Mouse (Mus musculus): ENCODE data around the gene C330007P06Rik. TPM values are rescaled to one million over a fixed set of nuclear protein-coding genes. Genes with fewer than 3 reads are reported as not detected.
A peak's percentile ranks its signal among the peaks of the same experiment; 100 is the strongest.
"Not testable (repeated sequence)": the region's sequence is repeated elsewhere in the genome, so short reads cannot be mapped to it uniquely, and the experiment has no call there.

The C330007P06Rik gene
- polyA plus RNA-seq, 1 experiment from 2014 or later = 30.9 TPM

GRCm38 (mm10) chrX:36811377-36811776 lies 62.5 kb downstream of the C330007P06Rik start:
- H3K36me3 ChIP-seq = no peaks in the 10 kb centered on the region
- H3K4me1 ChIP-seq = peaks cover 11% of the 10 kb centered on the region
- H3K9me3 ChIP-seq (replicated peaks) = no peaks in the 10 kb centered on the region
- no peak overlapping the region for H3K27ac ChIP-seq
- H3K4me3 ChIP-seq (replicated peaks) = no peak overlapping the region
- ATAC-seq (replicated peaks; ENCODE audit: low FRiP score) = no peak
- no peak overlapping the region for H3K9ac ChIP-seq
- H3K4me2 ChIP-seq = no peak overlapping the region
- no peaks in the 10 kb centered on the region for H3K27me3 ChIP-seq
- WGBS = 41% methylated on average over 5 of the region's 5 CpGs

GRCm38 (mm10) chrX:36808318-36808683 lies 65.6 kb downstream of the C330007P06Rik start:
- WGBS = 63% methylated on average over 6 of the region's 6 CpGs
- H3K9ac ChIP-seq = no peak overlapping the region
- peak; percentile 16; the same call in 1 of the 2 replicates for ATAC-seq (replicated peaks; ENCODE audit: low FRiP score)
- no peaks in the 10 kb centered on the region for H3K27me3 ChIP-seq
- peak overlapping the region; percentile 55 for H3K4me2 ChIP-seq
- H3K27ac ChIP-seq = peak overlapping the region; percentile 80; the same call in 1 of the 2 replicates
- no peaks in the 10 kb centered on the region for H3K36me3 ChIP-seq
- peak overlapping the region; percentile 38 for H3K4me3 ChIP-seq (replicated peaks)
- no peaks in the 10 kb centered on the region for H3K9me3 ChIP-seq (replicated peaks)
- 0 out of 2 replicates have a peak, but pooled peaks cover 3% of the 10 kb centered on the region for H3K4me1 ChIP-seq

- 0 out of 2 replicates have a peak, but pooled peaks cover 3% of the 10 kb centered on the region for H3K4me1 ChIP-seq
- H3K36me3 ChIP-seq = no peaks in the 10 kb centered on the region
- H3K4me3 ChIP-seq (replicated peaks) = peak overlapping the region; percentile 38
- peak overlapping the region; percentile 80 for H3K27ac ChIP-seq
- H3K9ac ChIP-seq = peak overlapping the region; percentile 34; the same call in 1 of the 2 replicates
- peak; percentile 93 for ATAC-seq (replicated peaks; ENCODE audit: low FRiP score)
- 20% methylated on average over 44 of the region's 45 CpGs for WGBS
- no peaks in the 10 kb centered on the region for H3K9me3 ChIP-seq (replicated peaks)
- H3K4me2 ChIP-seq = peak overlapping the region; percentile 55
- H3K27me3 ChIP-seq = no peaks in the 10 kb centered on the region
These were observed 66.3 kb downstream of the C330007P06Rik start for GRCm38 (mm10) chrX:36807360-36808317.

GRCm38 (mm10) chrX:36805466-36806235 lies 68.3 kb downstream of the C330007P06Rik start:
- Histone ChIP-seq H3K4me1 (0 out of 2 replicates have a peak, but pooled peaks cover 3% of the 10 kb centered on the region), H3K9me3 (replicated peaks) (no peaks in the 10 kb centered on the region), H3K4me2 (no peak overlapping the region), H3K9ac (no peak overlapping the region), H3K27me3 (no peaks in the 10 kb centered on the region), H3K36me3 (no peaks in the 10 kb centered on the region), H3K4me3 (replicated peaks) (no peak overlapping the region), H3K27ac (no peak overlapping the region)
- ATAC-seq (replicated peaks; ENCODE audit: low FRiP score) = no peak
- WGBS = 57% methylated on average over 5 of the region's 5 CpGs

GRCm38 (mm10) chrX:36804196-36804595 lies 69.7 kb downstream of the C330007P06Rik start:
- H3K4me1 ChIP-seq = 0 out of 2 replicates have a peak, but pooled peaks cover 3% of the 10 kb centered on the region
- H3K9me3 ChIP-seq (replicated peaks) = no peaks in the 10 kb centered on the region
- H3K4me3 ChIP-seq (replicated peaks) = no peak overlapping the region
- no peaks in the 10 kb centered on the region for H3K36me3 ChIP-seq
- H3K4me2 ChIP-seq = no peak overlapping the region
- no peak for ATAC-seq (replicated peaks; ENCODE audit: low FRiP score)
- no peaks in the 10 kb centered on the region for H3K27me3 ChIP-seq
- no peak overlapping the region for H3K9ac ChIP-seq
- H3K27ac ChIP-seq = no peak overlapping the region
- WGBS = 53% methylated on average over 5 of the region's 5 CpGs

- Histone ChIP-seq H3K9me3 (replicated peaks) (no peaks in the 10 kb centered on the region), H3K4me3 (replicated peaks) (no peak overlapping the region), H3K36me3 (peaks cover 1% of the 10 kb centered on the region), H3K9ac (no peak overlapping the region), H3K27ac (no peak overlapping the region), H3K4me2 (no peak overlapping the region), H3K4me1 (0 out of 2 replicates have a peak, but pooled peaks cover 3% of the 10 kb centered on the region), H3K27me3 (no peaks in the 10 kb centered on the region)
- ATAC-seq (replicated peaks; ENCODE audit: low FRiP score) = no peak
- 75% methylated on average over 5 of the region's 5 CpGs for WGBS
These were observed 70.7 kb downstream of the C330007P06Rik start for GRCm38 (mm10) chrX:36803189-36803588.

- Histone ChIP-seq H3K9ac (no peak overlapping the region), H3K27me3 (no peaks in the 10 kb centered on the region), H3K9me3 (replicated peaks) (no peaks in the 10 kb centered on the region), H3K4me2 (no peak overlapping the region), H3K27ac (no peak overlapping the region), H3K36me3 (peaks cover 12% of the 10 kb centered on the region), H3K4me1 (no peaks in the 10 kb centered on the region), H3K4me3 (replicated peaks) (no peak overlapping the region)
- ATAC-seq (replicated peaks; ENCODE audit: low FRiP score) = no peak
- WGBS = 49% methylated on average over 6 of the region's 6 CpGs
These were observed 74.6 kb downstream of the C330007P06Rik start for GRCm38 (mm10) chrX:36799131-36799879.

- H3K9ac ChIP-seq = peak overlapping the region; percentile 64; the same call in 1 of the 2 replicates
- WGBS = 59% methylated on average over 8 of the region's 8 CpGs
These were observed 77.2 kb downstream of the C330007P06Rik start for GRCm38 (mm10) chrX:36796734-36797133.

GRCm38 (mm10) chrX:36796163-36796581 lies 77.7 kb downstream of the C330007P06Rik start:
- H3K9ac ChIP-seq = peak overlapping the region; percentile 64
- H3K4me3 ChIP-seq (replicated peaks) = peak overlapping the region; percentile 66
- 11% methylated on average over 41 of the region's 41 CpGs for WGBS
- peak; percentile 88 for ATAC-seq (replicated peaks; ENCODE audit: low FRiP score)
- peak overlapping the region; percentile 59 for H3K4me2 ChIP-seq
- peak overlapping the region; percentile 92 for H3K27ac ChIP-seq
- H3K9me3 ChIP-seq (replicated peaks) = no peaks in the 10 kb centered on the region
- H3K4me1 ChIP-seq = no peaks in the 10 kb centered on the region
- H3K36me3 ChIP-seq = peaks cover 12% of the 10 kb centered on the region
- H3K27me3 ChIP-seq = no peaks in the 10 kb centered on the region

More at GRCm38 (mm10) chrX:36796734-36797133, 77.2 kb downstream of the C330007P06Rik start:
- peak overlapping the region; percentile 66 for H3K4me3 ChIP-seq (replicated peaks)
- peak overlapping the region; percentile 92; the same call in 1 of the 2 replicates for H3K27ac ChIP-seq
- peak overlapping the region; percentile 59 for H3K4me2 ChIP-seq
- H3K27me3 ChIP-seq; H3K9me3 ChIP-seq (replicated peaks); H3K4me1 ChIP-seq; ATAC-seq (replicated peaks; ENCODE audit: low FRiP score): not testable (repeated sequence)
- H3K36me3 ChIP-seq = peaks cover 12% of the 10 kb centered on the region

GRCm38 (mm10) chrX:36795424-36796162 lies 78.3 kb downstream of the C330007P06Rik start, which contains the start of gene Slc25a5:
Slc25a5 (plus strand) TSS chrX:36795651.
- H3K9ac ChIP-seq = peak within 1 kb of the TSS; percentile 64
- no peaks in the 10 kb centered on the region for H3K27me3 ChIP-seq
- H3K4me3 ChIP-seq (replicated peaks) = peak within 1 kb of the TSS; percentile 66
- peak; percentile 94 for ATAC-seq (replicated peaks; ENCODE audit: low FRiP score)
- H3K27ac ChIP-seq = peak within 1 kb of the TSS; percentile 92
- no peaks in the 10 kb centered on the region for H3K4me1 ChIP-seq
- peaks cover 12% of the 10 kb centered on the region for H3K36me3 ChIP-seq
- WGBS = 21% methylated on average over 41 of the region's 41 CpGs
- H3K4me2 ChIP-seq = peak within 1 kb of the TSS; percentile 59
- no peaks in the 10 kb centered on the region for H3K9me3 ChIP-seq (replicated peaks)
